Mouse (Mus musculus) monocyte, adult 2 months (primary cell): ENCODE measurements around the gene Cap2.

ENCODE experiments used
- DNase-seq, 2 experiments: peaks; one replicate each; pipeline ENCODE4 v3.0.0; 2022; ENCODE audit warnings: low spot score in 2 of 2, low read depth in 1 of 2

Gene Cap2

DNA sequence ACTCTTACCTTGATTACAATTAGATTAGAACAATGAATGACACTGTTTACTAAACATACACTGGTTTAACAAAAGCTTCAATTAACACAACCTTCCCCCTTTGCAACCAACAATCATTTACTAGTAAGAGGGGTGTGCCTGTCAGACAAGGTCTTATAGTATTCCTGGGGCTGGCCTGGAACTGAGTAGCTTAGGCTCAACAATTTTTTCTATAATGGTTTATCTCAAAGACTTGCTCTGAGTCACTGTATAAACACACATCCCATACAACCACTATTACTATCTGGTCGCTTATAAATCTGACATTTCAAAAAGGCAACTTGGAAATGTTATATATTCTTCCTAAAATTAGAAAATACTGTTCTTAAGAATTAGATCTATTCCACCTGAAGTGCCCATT lies 181.7 kb downstream of the Cap2 start:
- DNase-seq = no peak

DNA sequence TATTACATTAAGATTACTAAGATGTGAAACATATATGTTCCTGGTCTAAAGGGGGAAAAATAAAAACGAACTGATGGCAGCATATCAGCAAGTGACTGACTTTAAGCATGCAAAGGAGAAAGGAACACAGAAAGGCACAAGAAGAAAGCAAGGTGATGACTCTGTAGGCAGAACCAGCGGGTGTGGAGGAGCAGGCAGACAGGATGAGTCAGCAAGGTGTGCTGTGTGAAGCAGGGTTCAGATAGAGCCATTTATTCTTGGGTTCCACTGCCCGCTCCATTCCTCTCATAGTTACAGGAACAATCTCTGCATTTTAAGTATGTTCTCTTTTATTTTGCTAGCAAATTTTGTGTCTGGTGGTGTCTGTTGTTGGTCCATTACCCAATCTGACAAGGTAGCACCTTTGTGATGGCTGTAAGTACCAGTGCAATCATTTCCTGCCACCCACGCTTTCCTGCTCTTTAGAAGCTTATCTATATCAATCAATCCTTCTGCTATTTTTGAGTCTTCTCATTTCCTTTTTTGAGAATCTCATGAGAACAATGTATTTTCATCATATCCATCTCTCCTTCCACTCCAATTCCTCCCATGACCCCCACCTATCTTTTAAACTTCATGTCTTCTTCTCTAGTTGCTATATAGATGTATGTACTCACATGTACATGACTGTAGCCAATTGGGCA lies 189.1 kb downstream of the Cap2 start:
- no peak for DNase-seq

DNA sequence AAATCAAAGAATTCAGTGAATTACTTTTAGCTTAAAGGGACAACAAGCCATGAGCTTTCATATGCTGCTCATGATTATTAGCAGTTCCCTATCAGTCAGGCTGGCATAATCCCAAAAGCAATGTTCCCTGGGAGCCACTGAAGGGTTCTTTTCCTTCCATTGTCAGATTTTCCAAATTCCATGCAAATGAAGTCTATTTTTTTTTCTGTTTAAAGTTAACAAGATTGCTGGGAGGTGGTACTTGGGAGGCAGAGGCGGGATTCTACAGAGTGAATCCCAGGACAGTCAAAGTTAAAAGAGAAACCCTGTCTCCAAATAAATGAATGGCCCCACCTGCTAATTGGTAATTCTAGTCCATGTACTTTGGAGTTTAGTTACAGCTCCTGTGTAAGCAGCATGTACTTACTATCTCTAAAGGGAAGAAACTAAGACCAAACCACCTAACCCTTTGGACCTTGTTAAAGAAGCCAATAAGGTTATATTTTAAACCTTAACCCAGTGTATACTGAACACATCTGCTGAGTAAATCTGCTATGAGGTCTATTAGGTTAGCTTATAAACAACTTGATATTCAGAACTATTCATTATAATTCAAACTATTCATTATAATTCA lies 193.8 kb downstream of the Cap2 start:
- no peak for DNase-seq

DNA sequence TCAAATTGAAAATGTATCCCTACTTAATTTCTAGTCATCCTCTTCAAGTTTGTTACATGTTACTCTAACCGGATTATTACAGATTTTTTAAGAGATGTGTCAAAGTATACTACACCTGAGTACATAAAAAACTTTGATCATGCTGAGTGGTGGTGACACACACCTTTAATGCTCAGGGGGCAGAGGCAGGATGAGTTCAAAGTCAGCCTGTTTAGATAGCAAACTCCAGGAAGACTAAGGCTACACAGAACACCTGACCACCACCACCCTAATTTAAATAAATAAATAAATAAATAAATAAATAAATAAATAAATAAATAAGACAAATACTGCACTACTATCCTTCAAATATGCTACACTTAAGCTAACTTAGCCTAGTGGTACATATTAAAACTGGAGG lies 194.3 kb downstream of the Cap2 start:
- DNase-seq = no peak

DNA sequence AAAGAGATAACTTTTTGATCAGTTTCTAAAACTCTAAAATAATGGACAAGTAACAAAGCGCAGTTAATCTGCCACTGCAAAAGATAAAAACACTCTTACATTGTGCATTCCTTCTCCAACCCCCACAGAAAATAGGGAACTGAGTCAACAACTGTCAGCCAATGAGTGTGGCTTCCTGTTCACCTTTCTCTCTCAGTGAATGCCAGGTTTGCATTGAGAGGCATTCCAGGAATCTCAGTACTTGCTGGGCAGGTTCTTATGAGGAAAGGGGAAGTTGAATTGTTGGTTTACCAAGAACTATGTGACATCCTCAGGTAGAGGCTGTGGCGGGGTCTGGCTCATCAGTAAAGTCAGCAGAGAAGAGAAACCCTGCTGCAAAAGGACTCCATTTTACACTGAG lies 195.1 kb downstream of the Cap2 start:
- no peak for DNase-seq

DNA sequence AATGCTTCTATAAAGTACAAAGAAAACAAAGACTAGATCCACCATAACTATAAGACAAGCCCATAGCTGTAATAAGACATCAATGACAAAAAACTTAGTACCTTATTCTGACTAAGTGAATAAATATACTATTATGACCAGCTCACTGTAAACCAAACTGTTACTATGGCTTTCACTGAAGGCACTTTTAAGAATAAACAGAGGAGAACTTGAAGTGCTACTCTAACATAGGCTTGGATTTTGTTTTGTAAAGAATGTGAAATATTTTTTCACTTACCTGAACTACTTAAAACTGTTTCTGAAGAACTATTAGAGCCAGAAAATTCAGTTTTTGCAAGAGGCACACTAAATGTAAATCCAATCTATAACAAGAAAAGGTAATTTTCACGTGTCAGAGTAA lies 197.7 kb downstream of the Cap2 start:
- no peak for DNase-seq
